Mouse (Mus musculus) neural tube, embryonic 13.5 days (tissue): ENCODE results near the gene Gfod2. TPM values are rescaled to one million over a fixed set of nuclear protein-coding genes. Genes with fewer than 3 reads are reported as not detected.

Experiments
- ATAC-seq: fragments of 200-750 bp; cut with Nextera tagmentation; 2 replicates; pipeline ENCODE4 v1.8.0; 2017; ENCODE audit warnings: low read depth, mild to moderate bottlenecking, moderate TSS enrichment, moderate library complexity
- H3K27ac ChIP-seq: fragments of 300-500 bp; sonication (generic); replicated peaks from 2 replicates; pipeline ENCODE4 v1.5.1; 2015; ENCODE audit warnings: moderate library complexity, mild to moderate bottlenecking, inconsistent platforms
- H3K27me3 ChIP-seq: fragments of 300-500 bp; sonication (generic); 2 replicates; pipeline ENCODE4 v1.6.1; 2015; ENCODE audit warnings: mild to moderate bottlenecking, inconsistent platforms
- H3K36me3 ChIP-seq: fragments of 300-500 bp; sonication (generic); 2 replicates; pipeline ENCODE4 v1.6.1; 2015; ENCODE audit warnings: mild to moderate bottlenecking, inconsistent platforms
- H3K4me1 ChIP-seq: fragments of 300-500 bp; sonication (generic); replicated peaks from 2 replicates; pipeline ENCODE4 v1.6.1; 2015; ENCODE audit warnings: inconsistent platforms
- H3K4me2 ChIP-seq: fragments of 300-500 bp; sonication (generic); 2 replicates; pipeline ENCODE4 v1.6.1; 2015; ENCODE audit warnings: inconsistent platforms, mild to moderate bottlenecking, moderate library complexity
- H3K4me3 ChIP-seq: fragments of 300-500 bp; sonication (generic); 2 replicates; pipeline ENCODE4 v1.5.1; 2015; ENCODE audit warnings: mild to moderate bottlenecking, inconsistent platforms
- H3K9ac ChIP-seq: fragments of 300-500 bp; sonication (generic); 2 replicates; pipeline ENCODE4 v1.6.1; 2015; ENCODE audit warnings: moderate library complexity, mild to moderate bottlenecking, inconsistent platforms
- H3K9me3 ChIP-seq: fragments of 300-500 bp; sonication (generic); 2 replicates; pipeline ENCODE4 v1.6.1; 2016; ENCODE audit warnings: inconsistent platforms
- WGBS: fragments of 180-500 bp; shearing (Covaris S2); methylation state at CpG from one replicate; pipeline ENCODE4 v1.1.7; 2015; 5-methylcytosine and 5-hydroxymethylcytosine counted together
- polyA plus RNA-seq: library from polyadenylated mRNA; unstranded; fragments of >200 nt; fragmentation: Nextera tagmentation; extraction: Ambion mirVana; gene quantifications from 2 replicates; pipeline ENCODE4 v1.2.1, GENCODE M21; 2015

Gene Gfod2
- polyA plus RNA-seq, 1 experiment from 2014 or later, result 72.4 TPM

GRCm38 (mm10) chr8:105699488-105700215 lies 58.8 kb downstream of the Gfod2 start:
- WGBS, result 87% methylated on average over 11 of the region's 11 CpGs
- Histone ChIP-seq H3K27me3 (no peaks in the 10 kb centered on the region), H3K4me2 (peak overlapping the region; percentile 96), H3K4me3 (peak overlapping the region; percentile 67), H3K9me3 (no peaks in the 10 kb centered on the region), H3K4me1 (peaks cover 35% of the 10 kb centered on the region), H3K36me3 (peaks cover 54% of the 10 kb centered on the region), H3K27ac (no peak overlapping the region), H3K9ac (peak overlapping the region; percentile 79)
- ATAC-seq, result no peak

GRCm38 (mm10) chr8:105698734-105699133 lies 59.7 kb downstream of the Gfod2 start:
- Histone ChIP-seq H3K4me2 (no peak overlapping the region), H3K27me3 (no peaks in the 10 kb centered on the region), H3K9ac (no peak overlapping the region), H3K4me3 (no peak overlapping the region), H3K4me1 (peaks cover 44% of the 10 kb centered on the region), H3K27ac (no peak overlapping the region), H3K9me3 (no peaks in the 10 kb centered on the region), H3K36me3 (peaks cover 46% of the 10 kb centered on the region)
- WGBS, result 93% methylated on average over 5 of the region's 5 CpGs
- ATAC-seq, result no peak

- Histone ChIP-seq H3K4me2 (no peak overlapping the region), H3K9ac (no peak overlapping the region), H3K27ac (no peak overlapping the region), H3K4me3 (no peak overlapping the region), H3K9me3 (no peaks in the 10 kb centered on the region), H3K27me3 (no peaks in the 10 kb centered on the region), H3K36me3 (peaks cover 41% of the 10 kb centered on the region), H3K4me1 (peaks cover 40% of the 10 kb centered on the region)
- WGBS, result 90% methylated on average over 17 of the region's 17 CpGs
- no peak for ATAC-seq
These were observed 61.2 kb downstream of the Gfod2 start for GRCm38 (mm10) chr8:105697196-105697780.

GRCm38 (mm10) chr8:105695080-105695780 lies 63.2 kb downstream of the Gfod2 start:
- H3K4me1 ChIP-seq, result peaks cover 30% of the 10 kb centered on the region
- WGBS, result 85% methylated on average over 30 of the region's 30 CpGs
- no peaks in the 10 kb centered on the region for H3K27me3 ChIP-seq
- H3K9ac ChIP-seq, result peak overlapping the region; percentile 89
- H3K9me3 ChIP-seq, result no peaks in the 10 kb centered on the region
- H3K4me2 ChIP-seq, result peak overlapping the region; percentile 82
- H3K27ac ChIP-seq, result peak overlapping the region; percentile 92; the same call in 1 of the 2 replicates
- no peak for ATAC-seq
- H3K4me3 ChIP-seq, result peak overlapping the region; percentile 69
- peaks cover 41% of the 10 kb centered on the region for H3K36me3 ChIP-seq

GRCm38 (mm10) chr8:105694051-105694799 lies 64.2 kb downstream of the Gfod2 start:
- peak overlapping the region; percentile 89 for H3K9ac ChIP-seq
- no peaks in the 10 kb centered on the region for H3K27me3 ChIP-seq
- peaks cover 21% of the 10 kb centered on the region for H3K4me1 ChIP-seq
- ATAC-seq, result peak; percentile 49
- no peaks in the 10 kb centered on the region for H3K9me3 ChIP-seq
- peak overlapping the region; percentile 82 for H3K4me2 ChIP-seq
- peak overlapping the region; percentile 92 for H3K27ac ChIP-seq
- 6% methylated on average over 40 of the region's 40 CpGs for WGBS
- peaks cover 41% of the 10 kb centered on the region for H3K36me3 ChIP-seq
- H3K4me3 ChIP-seq, result peak overlapping the region; percentile 69

- Histone ChIP-seq H3K4me1 (peaks cover 21% of the 10 kb centered on the region), H3K36me3 (peaks cover 38% of the 10 kb centered on the region), H3K9ac (peak overlapping the region; percentile 89), H3K4me2 (peak overlapping the region; percentile 82), H3K27ac (peak overlapping the region; percentile 92), H3K9me3 (no peaks in the 10 kb centered on the region), H3K27me3 (no peaks in the 10 kb centered on the region), H3K4me3 (peak overlapping the region; percentile 69)
- 2% methylated on average over 21 of the region's 30 CpGs for WGBS
- ATAC-seq, result peak; percentile 75
These were observed 64.8 kb downstream of the Gfod2 start for GRCm38 (mm10) chr8:105693648-105694047.

- Histone ChIP-seq H3K27me3 (no peaks in the 10 kb centered on the region), H3K4me1 (peaks cover 21% of the 10 kb centered on the region), H3K9ac (no peak overlapping the region), H3K27ac (no peak overlapping the region), H3K36me3 (peaks cover 28% of the 10 kb centered on the region), H3K4me3 (no peak overlapping the region), H3K4me2 (no peak overlapping the region), H3K9me3 (no peaks in the 10 kb centered on the region)
- no peak for ATAC-seq
- WGBS, result 92% methylated on average over 11 of the region's 11 CpGs
These were observed 65.8 kb downstream of the Gfod2 start for GRCm38 (mm10) chr8:105692449-105693182.

GRCm38 (mm10) chr8:105690978-105691377 lies 67.5 kb downstream of the Gfod2 start:
- ATAC-seq, result no peak
- no peak overlapping the region for H3K27ac ChIP-seq

GRCm38 (mm10) chr8:105689983-105690360 lies 68.5 kb downstream of the Gfod2 start:
- 0 out of 2 replicates have a peak, but pooled peaks cover 4% of the 10 kb centered on the region for H3K36me3 ChIP-seq
- WGBS, result 88% methylated on average over 9 of the region's 9 CpGs
- no peak overlapping the region for H3K9ac ChIP-seq
- H3K4me1 ChIP-seq, result peaks cover 20% of the 10 kb centered on the region
- H3K4me3 ChIP-seq, result no peak overlapping the region
- no peaks in the 10 kb centered on the region for H3K9me3 ChIP-seq
- no peak for ATAC-seq
- H3K4me2 ChIP-seq, result no peak overlapping the region
- no peak overlapping the region for H3K27ac ChIP-seq
- H3K27me3 ChIP-seq, result no peaks in the 10 kb centered on the region

More at GRCm38 (mm10) chr8:105690978-105691377, 67.5 kb downstream of the Gfod2 start:
- H3K36me3 ChIP-seq, result peaks cover 12% of the 10 kb centered on the region
- peaks cover 25% of the 10 kb centered on the region for H3K4me1 ChIP-seq
- no peaks in the 10 kb centered on the region for H3K9me3 ChIP-seq
- H3K4me2 ChIP-seq, result no peak overlapping the region
- H3K4me3 ChIP-seq, result no peak overlapping the region
- no peaks in the 10 kb centered on the region for H3K27me3 ChIP-seq
- H3K9ac ChIP-seq, result no peak overlapping the region
- 87% methylated on average over 14 of the region's 14 CpGs for WGBS

GRCm38 (mm10) chr8:105689256-105689982 lies 69.0 kb downstream of the Gfod2 start:
- H3K9ac ChIP-seq, result no peak overlapping the region
- WGBS, result 67% methylated on average over 35 of the region's 35 CpGs
- no peak for ATAC-seq

More at GRCm38 (mm10) chr8:105689256-105689982, 69.0 kb downstream of the Gfod2 start:
- Histone ChIP-seq H3K27me3 (no peaks in the 10 kb centered on the region), H3K4me2 (no peak overlapping the region), H3K27ac (no peak overlapping the region), H3K9me3 (no peaks in the 10 kb centered on the region), H3K36me3 (peaks cover 5% of the 10 kb centered on the region; the same call in 1 of the 2 replicates), H3K4me3 (no peak overlapping the region), H3K4me1 (peaks cover 15% of the 10 kb centered on the region)
